Comparison of ENCODE assay signal across 7 mouse cellular contexts in the genomic region with DNA sequence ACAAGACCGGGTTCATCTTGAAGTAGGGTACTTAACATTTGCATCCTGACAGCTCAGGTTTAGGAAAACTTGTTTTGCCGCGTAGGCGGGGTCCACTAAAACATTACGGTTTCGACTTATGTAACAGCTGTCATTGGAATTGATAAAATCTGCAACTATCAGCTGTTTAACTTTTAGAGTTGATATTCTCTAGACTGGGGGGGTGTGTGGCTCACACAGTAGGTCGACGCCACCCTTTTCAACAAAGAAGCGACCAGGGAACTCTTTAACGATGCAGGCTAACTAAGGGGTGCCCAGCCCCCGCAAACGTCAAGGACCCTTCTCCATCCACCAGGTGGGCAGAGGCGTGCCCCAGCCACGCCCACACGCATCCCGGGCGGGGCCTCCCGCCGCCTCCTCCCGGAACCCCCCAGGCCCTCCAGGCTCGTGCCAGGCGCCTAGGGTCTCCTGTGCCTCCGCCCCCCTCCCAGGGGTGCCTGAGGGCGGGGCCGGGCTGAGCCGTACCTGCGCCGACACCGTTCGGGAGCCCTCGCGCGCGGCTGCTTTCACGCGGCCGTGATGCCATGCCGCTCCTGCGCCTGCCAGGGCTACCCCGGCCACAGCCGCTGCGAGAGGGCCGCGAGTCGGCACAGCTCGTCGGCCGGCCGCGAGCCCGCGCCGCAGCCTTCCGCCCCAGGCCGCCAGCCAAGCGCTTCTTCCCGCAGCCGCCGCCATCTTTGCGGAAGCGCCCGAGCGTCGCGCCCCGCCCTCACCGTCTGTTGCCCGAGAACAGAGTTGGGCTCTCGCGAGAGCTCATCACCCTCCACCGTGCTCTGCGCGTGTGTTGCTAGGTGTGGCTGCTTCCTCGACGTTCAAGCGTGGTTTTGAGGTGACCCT. TPM values are rescaled to one million over a fixed set of nuclear protein-coding genes. Genes with fewer than 3 reads are reported as not detected.
A peak's percentile ranks its signal among the peaks of the same experiment; 100 is the strongest.
DNase-seq lines count a peak whose midpoint lies in the region; ATAC-seq and TF ChIP-seq lines count a peak whose summit lies in the region.

A gene (minus strand): TSS at position 737 of the 876 bp plus-strand sequence.

- H3K9me3 ChIP-seq in embryonic facial prominence, embryonic 10.5 days, result no peaks in the 10 kb centered on the region
- H3K9me3 ChIP-seq in intestine, postnatal 0 days (ENCODE audit: control insufficient read depth), result no peaks in the 10 kb centered on the region
- H3K9me3 ChIP-seq in limb, embryonic 10.5 days (replicated peaks), result no peaks in the 10 kb centered on the region
- no peaks in the 10 kb centered on the region for H3K9me3 ChIP-seq in midbrain, embryonic 13.5 days

- no peaks in the 10 kb centered on the region for H3K27me3 ChIP-seq in embryonic facial prominence, embryonic 10.5 days (replicated peaks; ENCODE audit: low read depth, poor library complexity, severe bottlenecking)
- H3K27me3 ChIP-seq in intestine, postnatal 0 days (replicated peaks; ENCODE audit: control insufficient read depth, insufficient read depth, low read length), result no peaks in the 10 kb centered on the region
- H3K27me3 ChIP-seq in limb, embryonic 10.5 days (ENCODE audit: low read depth, poor library complexity, severe bottlenecking), result no peaks in the 10 kb centered on the region
- H3K27me3 ChIP-seq in midbrain, embryonic 13.5 days, result no peaks in the 10 kb centered on the region

- WGBS in embryonic facial prominence, embryonic 10.5 days, result 3% methylated on average over 76 of the region's 76 CpGs
- WGBS in intestine, postnatal 0 days, result 2% methylated on average over 74 of the region's 76 CpGs
- WGBS in limb, embryonic 10.5 days, result 3% methylated on average over 75 of the region's 76 CpGs
- WGBS in midbrain, embryonic 13.5 days, result 3% methylated on average over 76 of the region's 76 CpGs

- H3K27ac ChIP-seq in embryonic facial prominence, embryonic 10.5 days (replicated peaks), result peak within 1 kb of the TSS; percentile 97
- H3K27ac ChIP-seq in intestine, postnatal 0 days (ENCODE audit: low read depth, low read length), result peak within 1 kb of the TSS; percentile 93
- peak within 1 kb of the TSS; percentile 95 for H3K27ac ChIP-seq in limb, embryonic 10.5 days
- peak within 1 kb of the TSS; percentile 86 for H3K27ac ChIP-seq in midbrain, embryonic 13.5 days

- ATAC-seq in intestine, postnatal 0 days, result peak; percentile 93
- ATAC-seq in midbrain, embryonic 13.5 days, result peak; percentile 98

- no peak for TF ChIP-seq CTCF in intestine, postnatal 0 days (IDR thresholded peaks at IDR 0.05; ENCODE audit: low read depth)

- H3K4me2 ChIP-seq in intestine, postnatal 0 days (replicated peaks; ENCODE audit: low read depth), result peak within 1 kb of the TSS; percentile 97
- H3K4me2 ChIP-seq in midbrain, embryonic 13.5 days (replicated peaks), result peak within 1 kb of the TSS; percentile 78

- peaks cover 12% of the 10 kb centered on the region for H3K4me1 ChIP-seq in embryonic facial prominence, embryonic 10.5 days
- no peaks in the 10 kb centered on the region for H3K4me1 ChIP-seq in intestine, postnatal 0 days (replicated peaks; ENCODE audit: control insufficient read depth, insufficient read depth, low read length)
- peaks cover 10% of the 10 kb centered on the region; the same call in 1 of the 2 replicates for H3K4me1 ChIP-seq in limb, embryonic 10.5 days
- peaks cover 6% of the 10 kb centered on the region; the same call in 1 of the 2 replicates for H3K4me1 ChIP-seq in midbrain, embryonic 13.5 days (replicated peaks)

- no peaks in the 10 kb centered on the region for H3K36me3 ChIP-seq in embryonic facial prominence, embryonic 10.5 days (replicated peaks)
- H3K36me3 ChIP-seq in intestine, postnatal 0 days (ENCODE audit: control insufficient read depth, insufficient read depth), result no peaks in the 10 kb centered on the region
- 0 out of 2 replicates have a peak, but pooled peaks cover 2% of the 10 kb centered on the region for H3K36me3 ChIP-seq in limb, embryonic 10.5 days
- 0 out of 2 replicates have a peak, but pooled peaks cover 4% of the 10 kb centered on the region for H3K36me3 ChIP-seq in midbrain, embryonic 13.5 days

- H3K9ac ChIP-seq in intestine, postnatal 0 days (ENCODE audit: low read depth, low read length), result peak within 1 kb of the TSS; percentile 96
- H3K9ac ChIP-seq in midbrain, embryonic 13.5 days (replicated peaks), result peak within 1 kb of the TSS; percentile 92

- peak within 1 kb of the TSS; percentile 96 for H3K4me3 ChIP-seq in embryonic facial prominence, embryonic 10.5 days
- peak within 1 kb of the TSS; percentile 92 for H3K4me3 ChIP-seq in intestine, postnatal 0 days (ENCODE audit: low read depth, low read length)
- peak within 1 kb of the TSS; percentile 89 for H3K4me3 ChIP-seq in limb, embryonic 10.5 days
- H3K4me3 ChIP-seq in midbrain, embryonic 13.5 days (replicated peaks), result peak within 1 kb of the TSS; percentile 87

- peak; percentile 88 for DNase-seq in adrenal gland, postnatal 10 days
- peak; percentile 91 for DNase-seq in embryonic facial prominence, embryonic 10.5 days (ENCODE audit: low spot score)
- DNase-seq in gonadal fat pad, adult 2 months (ENCODE audit: low read depth), result no peak
- DNase-seq in limb, embryonic 10.5 days (ENCODE audit: low spot score), result peak; percentile 91
- peak; percentile 73 for DNase-seq in spleen, adult 12 weeks (ENCODE audit: low spot score)

RNA-seq across cellular contexts. Expression of the gene that starts here (rescaled TPM):
- total RNA-seq in adrenal gland, postnatal 10 days (2021), result 10 to 100 TPM; 55.6 to 60.8 TPM
- polyA plus RNA-seq in embryonic facial prominence, embryonic 10.5 days (2016; fragmentation: Nextera tagmentation; extraction: Ambion mirVana), result 63.0 and 63.1 TPM in 2 replicates
- polyA plus RNA-seq in gonadal fat pad, adult 2 months (2012; rRNA removed), result 13.8 and 20.9 TPM in 2 replicates
- 66.5 and 70.0 TPM in 2 replicates for polyA plus RNA-seq in intestine, postnatal 0 days (2015; fragmentation: Nextera tagmentation; extraction: Ambion mirVana)
- polyA plus RNA-seq in limb, embryonic 10.5 days (2016; fragmentation: Nextera tagmentation; extraction: Ambion mirVana), result 59.7 and 68.3 TPM in 2 replicates
- 66.6 and 67.0 TPM in 2 replicates for polyA plus RNA-seq in midbrain, embryonic 13.5 days (2015; fragmentation: Nextera tagmentation; extraction: Ambion mirVana)
